In genomic region chr7:99214621-99215185, GRCm38 (mm10) we compare ENCODE assay signal across 18 mouse cellular contexts. TPM values are rescaled to one million over a fixed set of nuclear protein-coding genes. Genes with fewer than 3 reads are reported as not detected.
DNase-seq lines count a peak whose midpoint lies in the region; ATAC-seq and TF ChIP-seq lines count a peak whose summit lies in the region.
"Had no signal": no experiment of that assay in that cellular context is flagged by ENCODE, and none has a peak within 500 bp of the region (broad histone marks: within the 10 kb centered on the region; RNA-seq: fewer than 3 reads in every experiment).

No protein-coding gene starts in this region.

- no peak overlapping the region for H3K9ac ChIP-seq in kidney, embryonic 14.5 days (ENCODE audit: low read depth, low read length)
- H3K9ac ChIP-seq in intestine, postnatal 0 days (ENCODE audit: low read depth, low read length): peak overlapping the region; percentile 45
- H3K9ac ChIP-seq: heart, embryonic 15.5 days; hindbrain, embryonic 15.5 days; neural tube, embryonic 13.5 days had no signal

- 80% methylated on average over 10 of the region's 10 CpGs for WGBS in kidney, embryonic 14.5 days
- 54% methylated on average over 10 of the region's 10 CpGs for WGBS in intestine, postnatal 0 days

- no peaks in the 10 kb centered on the region for H3K79me2 ChIP-seq in myocyte (ENCODE audit: control insufficient read depth, insufficient read depth)

- H3K36me3 ChIP-seq in kidney, embryonic 14.5 days (ENCODE audit: control insufficient read depth, insufficient read depth, low read length): no peaks in the 10 kb centered on the region
- H3K36me3 ChIP-seq in intestine, postnatal 0 days (ENCODE audit: control insufficient read depth, insufficient read depth): no peaks in the 10 kb centered on the region; the same call in 1 of the 2 replicates
- no peaks in the 10 kb centered on the region for H3K36me3 ChIP-seq in myocyte (ENCODE audit: control insufficient read depth, insufficient read depth)
- H3K36me3 ChIP-seq: heart, embryonic 15.5 days; hindbrain, embryonic 15.5 days; neural tube, embryonic 13.5 days had no signal

- H3K4me3 ChIP-seq in kidney, embryonic 14.5 days (ENCODE audit: low read length): no peak overlapping the region
- no peak overlapping the region for H3K4me3 ChIP-seq in brown adipose tissue, adult 24 weeks (ENCODE audit: insufficient read depth, low read depth, low read length)
- H3K4me3 ChIP-seq in intestine, postnatal 0 days (ENCODE audit: low read depth, low read length): no peak overlapping the region
- no peak overlapping the region for H3K4me3 ChIP-seq in myocyte
- H3K4me3 ChIP-seq: heart, embryonic 15.5 days; hindbrain, embryonic 15.5 days; neural tube, embryonic 13.5 days had no signal

- no peaks in the 10 kb centered on the region for H3K9me3 ChIP-seq in kidney, embryonic 14.5 days (ENCODE audit: control insufficient read depth, low read length)
- no peaks in the 10 kb centered on the region for H3K9me3 ChIP-seq in intestine, postnatal 0 days (ENCODE audit: control insufficient read depth)
- H3K9me3 ChIP-seq: heart, embryonic 15.5 days; hindbrain, embryonic 15.5 days had no signal

- H3K27ac ChIP-seq in kidney, embryonic 14.5 days (ENCODE audit: low read depth, low read length): no peak overlapping the region
- peak overlapping the region; percentile 88 for H3K27ac ChIP-seq in brown adipose tissue, adult 24 weeks (replicated peaks; ENCODE audit: low read depth, low read length)
- peak overlapping the region; percentile 95 for H3K27ac ChIP-seq in intestine, postnatal 0 days (ENCODE audit: low read depth, low read length)
- H3K27ac ChIP-seq: hindbrain, embryonic 15.5 days; neural tube, embryonic 13.5 days had no signal

- no peak overlapping the region for H3ac ChIP-seq in myocyte (ENCODE audit: control insufficient read depth, insufficient read length)

- peak; percentile 79 for DNase-seq in kidney, adult 11 months
- no peak for DNase-seq in ovary, postnatal 10 days (ENCODE audit: low spot score)
- DNase-seq: cerebellum, adult 9-11 months; lung, adult 2 months; right cerebral cortex, postnatal 4 days had no signal

- H3K4me1 ChIP-seq in kidney, embryonic 14.5 days (ENCODE audit: control insufficient read depth, insufficient read depth, low read length): peaks cover 3% of the 10 kb centered on the region; the same call in 1 of the 2 replicates
- H3K4me1 ChIP-seq in brown adipose tissue, adult 24 weeks (ENCODE audit: control insufficient read depth, insufficient read depth, insufficient read length, low read length): peaks cover 19% of the 10 kb centered on the region
- no peaks in the 10 kb centered on the region; the same call in 1 of the 2 replicates for H3K4me1 ChIP-seq in intestine, postnatal 0 days (replicated peaks; ENCODE audit: control insufficient read depth, insufficient read depth, low read length)
- H3K4me1 ChIP-seq: hindbrain, embryonic 15.5 days had no signal

- H3K4me2 ChIP-seq in kidney, embryonic 14.5 days (replicated peaks; ENCODE audit: low read depth, low read length): no peak overlapping the region
- no peak overlapping the region; the same call in 1 of the 2 replicates for H3K4me2 ChIP-seq in intestine, postnatal 0 days (replicated peaks; ENCODE audit: low read depth)
- H3K4me2 ChIP-seq in myocyte (ENCODE audit: low read depth): peak overlapping the region; percentile 14
- H3K4me2 ChIP-seq: heart, embryonic 15.5 days; hindbrain, embryonic 15.5 days; neural tube, embryonic 13.5 days had no signal

- no peaks in the 10 kb centered on the region for H3K27me3 ChIP-seq in kidney, embryonic 14.5 days (ENCODE audit: control insufficient read depth, insufficient read depth, low read length)
- no peaks in the 10 kb centered on the region for H3K27me3 ChIP-seq in intestine, postnatal 0 days (replicated peaks; ENCODE audit: control insufficient read depth, insufficient read depth, low read length)
- H3K27me3 ChIP-seq in myocyte (ENCODE audit: control insufficient read depth, insufficient read depth, insufficient read length): no peaks in the 10 kb centered on the region
- H3K27me3 ChIP-seq: heart, embryonic 15.5 days; hindbrain, embryonic 15.5 days; neural tube, embryonic 13.5 days had no signal

- TF ChIP-seq POLR2A in myocyte (IDR thresholded peaks at IDR 0.05; ENCODE audit: insufficient read length, low read depth): no peak

- no peak for ATAC-seq in kidney, embryonic 14.5 days (ENCODE audit: low FRiP score, low TSS enrichment)
- peak; percentile 86 for ATAC-seq in intestine, postnatal 0 days
- ATAC-seq in granulocyte monocyte progenitor cell, adult 5-6 weeks (replicated peaks; ENCODE audit: poor library complexity, severe bottlenecking): no peak
- ATAC-seq: forebrain, embryonic 14.5 days had no signal

- TF ChIP-seq CTCF in intestine, postnatal 0 days (IDR thresholded peaks at IDR 0.05; ENCODE audit: low read depth): peak; percentile 32; the same call in 1 of the 2 replicates

TF ChIP-seq in myocyte, 11 proteins besides CTCF, POLR2A, EP300 and RAD21:
- TF ChIP-seq MYOD1 (IDR thresholded peaks at IDR 0.05; ENCODE audit: control insufficient read depth in 1 of 3, insufficient read length in 2 of 3, low read depth in 2 of 3): no peak
- TF ChIP-seq USF1 (IDR thresholded peaks at IDR 0.05; ENCODE audit: low read depth): no peak
- TF ChIP-seq REST (IDR thresholded peaks at IDR 0.05; ENCODE audit: insufficient read depth, insufficient read length): no peak
- no peak for TF ChIP-seq MYOG (IDR thresholded peaks at IDR 0.05; ENCODE audit: control insufficient read depth in 1 of 3, insufficient read depth in 1 of 3, insufficient read length in 2 of 3, low read depth in 2 of 3)
- TF ChIP-seq SRF (IDR thresholded peaks at IDR 0.05; ENCODE audit: control insufficient read depth, insufficient read length, low read depth): no peak
- no peak for TF ChIP-seq E2F4 (IDR thresholded peaks at IDR 0.05; ENCODE audit: insufficient read depth)
- TF ChIP-seq POLR2AphosphoS2 (IDR thresholded peaks at IDR 0.05; ENCODE audit: insufficient read length, low read depth): no peak
- TF ChIP-seq CEBPB (IDR thresholded peaks at IDR 0.05; ENCODE audit: insufficient read depth, poor library complexity, severe bottlenecking): no peak

RNA-seq across cellular contexts. Expression of gene Mogat2, which starts 23.7 kb away (rescaled TPM):
- polyA plus RNA-seq in kidney, embryonic 14.5 days (2014; fragmentation: Nextera tagmentation; extraction: Ambion mirVana): 2.7 and 3.0 TPM in 2 replicates
- 0.59 and 1.3 TPM in 2 replicates for polyA plus RNA-seq in brown adipose tissue, adult 24 weeks (2012; ENCODE audit: insufficient read depth, insufficient read length, missing spikeins)
- polyA plus RNA-seq in intestine, postnatal 0 days (2015; fragmentation: Nextera tagmentation; extraction: Ambion mirVana): 362 and 402 TPM in 2 replicates
- polyA plus RNA-seq in myocyte (2012; fragmentation: generic; extraction: Trizol): 1.9 TPM
- total RNA-seq in granulocyte monocyte progenitor cell, adult 5-6 weeks (2014; fragmentation: Nextera tagmentation): 1.5 and 6.2 TPM in 2 replicates
- total RNA-seq in granulocyte monocyte progenitor cell, adult 5-6 weeks (2017): 3.6 and 4.8 TPM in 2 replicates
- total RNA-seq: layer of hippocampus, adult 18-20 months; left cerebral cortex, adult 8-10 months; midbrain, postnatal 0 days had no signal

RNA-seq across cellular contexts. Expression of gene Dgat2, which starts 32.2 kb away (rescaled TPM):
- 12.7 and 21.9 TPM in 2 replicates for polyA plus RNA-seq in kidney, embryonic 14.5 days (2014; fragmentation: Nextera tagmentation; extraction: Ambion mirVana)
- polyA plus RNA-seq in brown adipose tissue, adult 24 weeks (2012; ENCODE audit: insufficient read depth, insufficient read length, missing spikeins): 1,082 and 1,581 TPM in 2 replicates
- polyA plus RNA-seq in intestine, postnatal 0 days (2015; fragmentation: Nextera tagmentation; extraction: Ambion mirVana): 1,614 and 1,691 TPM in 2 replicates
- 6.9 TPM for polyA plus RNA-seq in myocyte (2012; fragmentation: generic; extraction: Trizol)
- 9.6 and 13.9 TPM in 2 replicates for total RNA-seq in granulocyte monocyte progenitor cell, adult 5-6 weeks (2014; fragmentation: Nextera tagmentation)
- total RNA-seq in granulocyte monocyte progenitor cell, adult 5-6 weeks (2017): 6.7 and 7.9 TPM in 2 replicates

RNA-seq across cellular contexts. Expression of gene Map6, which starts 52.5 kb away (rescaled TPM):
- polyA plus RNA-seq in kidney, embryonic 14.5 days (2014; fragmentation: Nextera tagmentation; extraction: Ambion mirVana): 1.1 and 1.2 TPM in 2 replicates
- polyA plus RNA-seq in brown adipose tissue, adult 24 weeks (2012; ENCODE audit: insufficient read depth, insufficient read length, missing spikeins): 9.4 and 18.8 TPM in 2 replicates
- 3.7 and 4.1 TPM in 2 replicates for polyA plus RNA-seq in intestine, postnatal 0 days (2015; fragmentation: Nextera tagmentation; extraction: Ambion mirVana)
- 35.1 TPM for polyA plus RNA-seq in myocyte (2012; fragmentation: generic; extraction: Trizol)
- not detected in 2 replicates for total RNA-seq in granulocyte monocyte progenitor cell, adult 5-6 weeks (2014; fragmentation: Nextera tagmentation)
- total RNA-seq in granulocyte monocyte progenitor cell, adult 5-6 weeks (2017): not detected in 2 replicates
- total RNA-seq: megakaryocyte progenitor cell, adult 5-6 weeks had no signal

Comparison
In these comparisons a context has a peak if more than half of its experiments do, and no peak if none do; other contexts are left out.
1. RNA of gene Mogat2, which starts 23.7 kb away (polyA plus RNA-seq): 362 to 402 TPM in intestine, postnatal 0 days; 2.7 to 3.0 TPM in kidney, embryonic 14.5 days, 1.9 TPM in myocyte (single experiment) and 0.59 to 1.3 TPM in brown adipose tissue, adult 24 weeks; every median in the first group is over 10 times any median in the second.
2. RNA of gene Dgat2, which starts 32.2 kb away (polyA plus RNA-seq): 1,614 to 1,691 TPM in intestine, postnatal 0 days and 1,082 to 1,581 TPM in brown adipose tissue, adult 24 weeks; 12.7 to 21.9 TPM in kidney, embryonic 14.5 days and 6.9 TPM in myocyte (single experiment); every median in the first group is over 10 times any median in the second.